Mouse (Mus musculus): ENCODE measurements at regions not wholly inside any gene's neighbourhood (a gene's known extent, or its start where the extent isn't known, plus 50 kb on each side); places are given as distances from the start of the nearest gene placed in this dataset.

DNA sequence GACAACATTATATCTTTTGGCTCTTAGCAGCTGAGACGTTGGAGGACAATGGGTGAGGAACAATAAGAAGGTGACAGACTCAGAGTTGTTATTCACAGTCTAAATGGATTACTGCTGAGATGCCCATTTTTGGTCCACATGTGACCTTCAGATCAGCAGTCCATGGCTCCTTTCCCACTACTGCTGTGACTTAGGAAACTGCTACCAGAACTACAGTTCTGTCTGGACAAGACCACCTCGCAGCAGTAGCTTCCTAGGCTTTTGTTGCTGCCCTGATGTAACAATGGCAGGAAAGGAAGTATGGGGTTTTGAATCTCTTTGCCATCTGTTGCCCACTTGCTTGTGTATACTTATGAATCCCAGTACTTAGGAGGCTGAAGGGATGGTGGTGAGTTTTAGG is 135.6 kb upstream of the Pls3 start:
- Histone ChIP-seq H3K4me2 (replicated peaks) (no peak overlapping the region), H3K27me3 (ENCODE audit: control insufficient read depth, insufficient read depth, low read length) (no peaks in the 10 kb centered on the region), H3K9me3 (ENCODE audit: control insufficient read depth, low read length) (no peaks in the 10 kb centered on the region), H3K4me1 (replicated peaks; ENCODE audit: control insufficient read depth, insufficient read depth, low read length) (no peaks in the 10 kb centered on the region), H3K36me3 (replicated peaks; ENCODE audit: control insufficient read depth, insufficient read depth) (no peaks in the 10 kb centered on the region), H3K4me3 (replicated peaks; ENCODE audit: low read length) (no peak overlapping the region), H3K9ac (no peak overlapping the region), H3K27ac (no peak overlapping the region)
- ATAC-seq (ENCODE audit: low FRiP score) (no peak), DNase-seq (ENCODE audit: low spot score) (no peak)
- whole genome bisulfite sequencing: 60% methylated on average over 2 of the region's 2 CpGs

DNA sequence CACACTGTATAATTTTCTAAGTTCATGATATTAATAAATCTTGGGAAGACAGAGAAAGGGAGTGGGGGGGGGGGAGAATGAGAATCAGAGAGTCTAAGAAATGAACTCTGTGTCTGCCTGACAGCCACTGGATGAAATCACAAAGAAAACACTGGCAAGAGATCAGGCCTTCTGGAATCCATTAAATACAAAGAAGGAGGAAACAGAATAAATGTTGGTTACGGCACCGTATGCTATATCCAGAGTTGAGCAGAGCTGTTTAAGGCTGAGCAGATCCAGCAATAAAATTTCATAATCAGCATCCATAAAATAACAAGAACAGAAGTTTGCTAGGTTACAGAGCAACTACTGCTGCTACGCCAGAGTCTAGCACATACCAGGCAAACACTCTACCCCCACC is 103.6 kb upstream of the Pls3 start:
- no peak overlapping the region for H3K4me2 ChIP-seq (replicated peaks)
- no peaks in the 10 kb centered on the region for H3K36me3 ChIP-seq (replicated peaks; ENCODE audit: control insufficient read depth, insufficient read depth)
- no peaks in the 10 kb centered on the region for H3K27me3 ChIP-seq (ENCODE audit: control insufficient read depth, insufficient read depth, low read length)
- DNase-seq (ENCODE audit: low spot score) (no peak), ATAC-seq (ENCODE audit: low FRiP score) (no peak)
- H3K4me3 ChIP-seq (replicated peaks; ENCODE audit: low read length): no peak overlapping the region
- 75% methylated on average over 3 of the region's 3 CpGs for WGBS
- H3K9ac ChIP-seq: no peak overlapping the region
- no peaks in the 10 kb centered on the region for H3K4me1 ChIP-seq (replicated peaks; ENCODE audit: control insufficient read depth, insufficient read depth, low read length)
- H3K9me3 ChIP-seq (ENCODE audit: control insufficient read depth, low read length): no peaks in the 10 kb centered on the region
- H3K27ac ChIP-seq: no peak overlapping the region

DNA sequence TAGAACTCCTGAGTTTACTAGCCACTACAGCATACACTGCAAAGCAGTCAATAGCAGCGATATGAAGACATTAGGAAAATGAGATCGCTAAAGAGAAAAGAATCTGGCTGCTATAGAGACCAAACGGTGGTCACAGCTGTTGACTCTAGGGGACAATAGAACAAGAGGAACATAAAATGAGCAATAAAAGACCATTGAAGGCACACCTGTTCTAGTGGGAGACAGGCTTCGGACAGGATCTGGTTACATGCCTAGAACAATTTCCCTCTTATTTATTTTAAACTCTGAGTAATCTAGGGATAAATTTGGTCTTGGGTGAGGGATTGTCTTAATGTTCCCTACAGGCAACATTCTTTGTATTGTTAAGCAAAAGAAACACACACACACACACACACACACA is 99.7 kb upstream of the Pls3 start:
- Histone ChIP-seq H3K4me2 (replicated peaks) (no peak overlapping the region), H3K27me3 (ENCODE audit: control insufficient read depth, insufficient read depth, low read length) (no peaks in the 10 kb centered on the region), H3K4me3 (replicated peaks; ENCODE audit: low read length) (no peak overlapping the region), H3K4me1 (replicated peaks; ENCODE audit: control insufficient read depth, insufficient read depth, low read length) (no peaks in the 10 kb centered on the region), H3K27ac (no peak overlapping the region), H3K36me3 (replicated peaks; ENCODE audit: control insufficient read depth, insufficient read depth) (no peaks in the 10 kb centered on the region), H3K9me3 (ENCODE audit: control insufficient read depth, low read length) (no peaks in the 10 kb centered on the region), H3K9ac (no peak overlapping the region)
- ATAC-seq (ENCODE audit: low FRiP score) (no peak), DNase-seq (ENCODE audit: low spot score) (no peak)
- 41% methylated on average over 4 of the region's 4 CpGs for WGBS

- Histone ChIP-seq H3K9me3 (ENCODE audit: control insufficient read depth, low read length) (no peaks in the 10 kb centered on the region), H3K4me1 (replicated peaks; ENCODE audit: control insufficient read depth, insufficient read depth, low read length) (no peaks in the 10 kb centered on the region), H3K27ac (no peak overlapping the region), H3K27me3 (ENCODE audit: control insufficient read depth, insufficient read depth, low read length) (no peaks in the 10 kb centered on the region), H3K36me3 (replicated peaks; ENCODE audit: control insufficient read depth, insufficient read depth) (no peaks in the 10 kb centered on the region), H3K4me3 (replicated peaks; ENCODE audit: low read length) (no peak overlapping the region), H3K4me2 (replicated peaks) (no peak overlapping the region), H3K9ac (no peak overlapping the region)
- peak; percentile 27 for DNase-seq (ENCODE audit: low spot score)
- no peak for ATAC-seq (ENCODE audit: low FRiP score)
These were observed 74.7 kb upstream of the Pls3 start for GRCm38 (mm10) chrX:75949694-75950093.

GRCm38 (mm10) chrX:75928903-75929302 is 53.9 kb upstream of the Pls3 start:
- DNase-seq (ENCODE audit: low spot score) (no peak), ATAC-seq (ENCODE audit: low FRiP score) (no peak)
- Histone ChIP-seq H3K36me3 (replicated peaks; ENCODE audit: control insufficient read depth, insufficient read depth) (no peaks in the 10 kb centered on the region), H3K27ac (no peak overlapping the region), H3K27me3 (ENCODE audit: control insufficient read depth, insufficient read depth, low read length) (no peaks in the 10 kb centered on the region), H3K9ac (no peak overlapping the region), H3K9me3 (ENCODE audit: control insufficient read depth, low read length) (no peaks in the 10 kb centered on the region), H3K4me1 (replicated peaks; ENCODE audit: control insufficient read depth, insufficient read depth, low read length) (no peaks in the 10 kb centered on the region), H3K4me3 (replicated peaks; ENCODE audit: low read length) (no peak overlapping the region), H3K4me2 (replicated peaks) (no peak overlapping the region)
- 81% methylated on average over 3 of the region's 3 CpGs for WGBS
